ENCODE assay signal across 8 mouse cellular contexts in genomic region chr2:20779484-20780381, GRCm38 (mm10).
DNase-seq lines count a peak whose midpoint lies in the region; ATAC-seq and TF ChIP-seq lines count a peak whose summit lies in the region.

No protein-coding gene starts in this region.

- dilution Hi-C loops in CH12.LX (cut with MboI; ENCODE audit: extremely low pct_ligation_motif_present, extremely low pct_unique_long_range_greater_than_20kb, low sequenced_read_pairs): no loop called here

- peak; percentile 75 for DNase-seq in CH12.LX (ENCODE audit: extremely low read depth)
- DNase-seq in adrenal gland, adult 18-20 months (ENCODE audit: low spot score in 2 of 2): peak; percentile 33 to 54
- peak; percentile 89 for DNase-seq in embryo, embryonic 10 days (ENCODE audit: low spot score)
- DNase-seq in gonadal fat pad, adult 2 months (ENCODE audit: low read depth): peak; percentile 10
- DNase-seq in kidney, postnatal 0 days (ENCODE audit: low spot score): peak; percentile 83
- DNase-seq in liver, embryonic 14.5 days (ENCODE audit: low read depth in 3 of 3, low spot score in 3 of 3): peak; percentile 2 to 13 (median 9)
- peak; percentile 26 for DNase-seq in retina, adult 2 months (ENCODE audit: low read depth, low spot score)

- no peak overlapping the region for H3K9ac ChIP-seq in CH12.LX (ENCODE audit: insufficient read depth, low read depth)
- H3K9ac ChIP-seq in kidney, postnatal 0 days (ENCODE audit: low read depth, low read length): no peak overlapping the region
- H3K9ac ChIP-seq in liver, embryonic 14.5 days (replicated peaks): no peak overlapping the region

- peak; percentile 91 to 93 for TF ChIP-seq CTCF in CH12.LX (conservative IDR thresholded peaks at IDR 0.05 in 1 of 2, IDR thresholded peaks at IDR 0.05 in 1 of 2; ENCODE audit: low read depth in 2 of 2, low read length in 2 of 2)
- peak; percentile 94 for TF ChIP-seq CTCF in kidney, postnatal 0 days (IDR thresholded peaks at IDR 0.05; ENCODE audit: low read depth)
- peak; percentile 84 for TF ChIP-seq CTCF in liver, embryonic 14.5 days (IDR thresholded peaks at IDR 0.05; ENCODE audit: low read depth)

- ATAC-seq in kidney, postnatal 0 days (replicated peaks; ENCODE audit: low FRiP score, low read depth): peak; percentile 65; the same call in 1 of the 2 replicates
- ATAC-seq in liver, embryonic 14.5 days (ENCODE audit: insufficient read depth): no peak
- ATAC-seq in inflammation-experienced regulatory T-cells, adult 6 months: no peak

- H3K9me3 ChIP-seq in CH12.LX (replicated peaks; ENCODE audit: low read length): no peaks in the 10 kb centered on the region
- no peaks in the 10 kb centered on the region for H3K9me3 ChIP-seq in kidney, postnatal 0 days (replicated peaks; ENCODE audit: low read length)
- H3K9me3 ChIP-seq in liver, embryonic 14.5 days (ENCODE audit: control insufficient read depth, low read length): no peaks in the 10 kb centered on the region

- no peak for TF ChIP-seq EP300 in CH12.LX (IDR thresholded peaks at IDR 0.05; ENCODE audit: low read length)
- no peak for TF ChIP-seq EP300 in liver, embryonic 14.5 days (IDR thresholded peaks at IDR 0.05; ENCODE audit: low read depth)

- TF ChIP-seq POLR2A in CH12.LX (IDR thresholded peaks at IDR 0.05; ENCODE audit: low read depth, low read length): no peak

- no peak overlapping the region for H3K4me2 ChIP-seq in CH12.LX (ENCODE audit: insufficient read depth, low read depth, poor library complexity, severe bottlenecking)
- H3K4me2 ChIP-seq in kidney, postnatal 0 days (ENCODE audit: low read length): no peak overlapping the region
- no peak overlapping the region for H3K4me2 ChIP-seq in liver, embryonic 14.5 days (ENCODE audit: low read depth)

- peaks cover 0 to 10% of the 10 kb centered on the region in 2 experiments; a peak in 2 of 4 replicates for H3K4me1 ChIP-seq in CH12.LX (ENCODE audit: control insufficient read depth in 1 of 2, insufficient read depth in 2 of 2)
- H3K4me1 ChIP-seq in kidney, postnatal 0 days (replicated peaks; ENCODE audit: insufficient read depth, low read length): no peaks in the 10 kb centered on the region
- H3K4me1 ChIP-seq in liver, embryonic 14.5 days (replicated peaks; ENCODE audit: control insufficient read depth in 2 of 2, insufficient read depth in 2 of 2, low read length in 1 of 2): no peaks in the 10 kb centered on the region

- H3K4me3 ChIP-seq in CH12.LX (replicated peaks in 1 of 3; ENCODE audit: low read depth in 2 of 3, low read length in 2 of 3, poor library complexity in 1 of 3): no peak overlapping the region
- no peak overlapping the region for H3K4me3 ChIP-seq in kidney, postnatal 0 days (replicated peaks; ENCODE audit: low read depth, low read length)
- H3K4me3 ChIP-seq in liver, embryonic 14.5 days (ENCODE audit: insufficient read depth in 1 of 2, low read depth in 2 of 2, low read length in 2 of 2): no peak overlapping the region

- H3K79me2 ChIP-seq in CH12.LX (replicated peaks; ENCODE audit: control insufficient read depth, extremely low read depth, insufficient read depth, poor library complexity, severe bottlenecking): no peaks in the 10 kb centered on the region

- no peaks in the 10 kb centered on the region for H3K27me3 ChIP-seq in CH12.LX (replicated peaks)
- H3K27me3 ChIP-seq in kidney, postnatal 0 days (ENCODE audit: insufficient read depth, low read length): no peaks in the 10 kb centered on the region
- H3K27me3 ChIP-seq in liver, embryonic 14.5 days (ENCODE audit: control insufficient read depth, insufficient read depth, low read length): no peaks in the 10 kb centered on the region

- TF ChIP-seq RAD21 in CH12.LX (IDR thresholded peaks at IDR 0.05; ENCODE audit: low read depth, low read length): peak; percentile 94

- 39% methylated on average over 6 of the region's 6 CpGs for WGBS in kidney, postnatal 0 days
- 36% methylated on average over 6 of the region's 6 CpGs for WGBS in liver, embryonic 14.5 days (ENCODE audit: insufficient replicate concordance)

- H3K36me3 ChIP-seq in CH12.LX (replicated peaks in 1 of 2; ENCODE audit: control insufficient read depth in 1 of 2, insufficient read depth in 1 of 2, low read length in 1 of 2): peaks cover 13 to 52% of the 10 kb centered on the region in 2 experiments
- peaks cover 28% of the 10 kb centered on the region for H3K36me3 ChIP-seq in kidney, postnatal 0 days (ENCODE audit: insufficient read depth, low read length)
- H3K36me3 ChIP-seq in liver, embryonic 14.5 days (replicated peaks; ENCODE audit: control insufficient read depth, insufficient read depth, low read depth): no peaks in the 10 kb centered on the region

- in situ Hi-C loops in CH12.LX (cut with MboI; ENCODE audit: low pct_ligation_motif_present, low pct_unique_long_range_greater_than_20kb, low sequenced_read_pairs): loop anchor here (25.0 kb wide), 1 partner anchor 517 kb away; no protein-coding TSS in a partner anchor

- no peak overlapping the region for H3K27ac ChIP-seq in CH12.LX (ENCODE audit: insufficient read depth, low read depth)
- H3K27ac ChIP-seq in kidney, postnatal 0 days: no peak overlapping the region
- H3K27ac ChIP-seq in liver, embryonic 14.5 days: no peak overlapping the region

TF ChIP-seq in CH12.LX, 34 proteins besides CTCF, POLR2A, EP300 and RAD21:
- TF ChIP-seq NELFE (IDR thresholded peaks at IDR 0.05; ENCODE audit: low read depth, low read length) (peak; percentile 37; the same call in 1 of the 2 replicates), UBTF (IDR thresholded peaks at IDR 0.05; ENCODE audit: low read depth, low read length) (no peak), SMC3 (IDR thresholded peaks at IDR 0.05; ENCODE audit: low read depth, low read length) (peak; percentile 82), ZC3H11A (IDR thresholded peaks at IDR 0.05; ENCODE audit: low read depth, low read length) (peak; percentile 41), MAX (IDR thresholded peaks at IDR 0.05; ENCODE audit: low read length) (no peak), E2F4 (IDR thresholded peaks at IDR 0.05; ENCODE audit: insufficient replicate concordance, low read depth, low read length) (no peak)

Comparison
In these comparisons a context has a peak if more than half of its experiments do, and no peak if none do; other contexts are left out.
1. DNase-seq: peak in every context shown above with its lines; median percentile 89 in embryo, embryonic 10 days; 83 in kidney, postnatal 0 days; 75 in CH12.LX; 44 in adrenal gland, adult 18-20 months; 26 in retina, adult 2 months; 10 in gonadal fat pad, adult 2 months; 9 in liver, embryonic 14.5 days.